Mouse (Mus musculus) stomach, postnatal 0 days (tissue): Measurements from ENCODE around the gene Capn9. TPM values are rescaled to one million over a fixed set of nuclear protein-coding genes. Genes with fewer than 3 reads are reported as not detected.
A peak's percentile ranks its signal among the peaks of the same experiment; 100 is the strongest.

Source experiments
- ATAC-seq: fragments of 200-750 bp; cut with Nextera tagmentation; 2 replicates; pipeline ENCODE4 v1.8.0; 2017; ENCODE audit not compliant: low FRiP score, low TSS enrichment
- DNase-seq: peaks from one replicate; pipeline ENCODE4 v3.0.0-alpha.2; 2016; ENCODE audit warnings: low spot score
- H3K27ac ChIP-seq: fragments of 300-500 bp; sonication (generic); replicated peaks from 2 replicates; pipeline ENCODE4 v1.5.1; 2014; ENCODE audit warnings: mild to moderate bottlenecking, control low read depth
- H3K27me3 ChIP-seq: fragments of 300-500 bp; sonication (generic); 2 replicates; pipeline ENCODE4 v1.6.1; 2014; ENCODE audit warnings: low read length; ENCODE audit not compliant: control insufficient read depth, insufficient read depth
- H3K36me3 ChIP-seq: fragments of 300-500 bp; sonication (generic); 2 replicates; pipeline ENCODE4 v1.6.1; 2014; ENCODE audit warnings: low read length, mixed read lengths; ENCODE audit not compliant: control insufficient read depth, insufficient read depth
- H3K4me1 ChIP-seq: fragments of 300-500 bp; sonication (generic); replicated peaks from 2 replicates; pipeline ENCODE4 v1.6.1; 2014; ENCODE audit warnings: antibody characterized with exemption; ENCODE audit not compliant: control insufficient read depth, insufficient read depth
- H3K4me2 ChIP-seq: fragments of 300-500 bp; sonication (generic); replicated peaks from 2 replicates; pipeline ENCODE4 v1.6.1; 2014; ENCODE audit warnings: low read depth, mild to moderate bottlenecking, control low read depth, moderate library complexity
- H3K4me3 ChIP-seq: fragments of 300-500 bp; sonication (generic); 2 replicates; pipeline ENCODE4 v1.5.1; 2014; ENCODE audit warnings: low read depth, low read length, control low read depth
- H3K9ac ChIP-seq: fragments of 300-500 bp; sonication (generic); 2 replicates; pipeline ENCODE4 v1.6.1; 2014; ENCODE audit warnings: mild to moderate bottlenecking, low read length, control low read depth, mixed read lengths
- H3K9me3 ChIP-seq: fragments of 300-500 bp; sonication (generic); 2 replicates; pipeline ENCODE4 v1.6.1; 2016; ENCODE audit warnings: low read length; ENCODE audit not compliant: control insufficient read depth
- CTCF ChIP-seq: IDR thresholded peaks from 2 replicates; pipeline ENCODE4 v1.5.1; 2016; ENCODE audit warnings: antibody characterized with exemption, low read depth, mild to moderate bottlenecking, moderate library complexity
- EP300 ChIP-seq: optimal IDR thresholded peaks from 2 replicates; pipeline ENCODE3; 2016; ENCODE audit warnings: antibody characterized with exemption
- WGBS: fragments of 180-500 bp; shearing (Covaris S2); extraction: QIAGEN DNeasy Blood & Tissue Kit; methylation state at CpG from one replicate; pipeline ENCODE4 v1.1.7; 2014; 5-methylcytosine and 5-hydroxymethylcytosine counted together
- polyA plus RNA-seq: library from polyadenylated mRNA; unstranded; fragments of >200 nt; fragmentation: Nextera tagmentation; extraction: Ambion mirVana; gene quantifications from 2 replicates; pipeline ENCODE4 v1.2.1, GENCODE M21; 2015

The Capn9 gene
- polyA plus RNA-seq, 1 experiment from 2014 or later, result 12.8 TPM

DNA sequence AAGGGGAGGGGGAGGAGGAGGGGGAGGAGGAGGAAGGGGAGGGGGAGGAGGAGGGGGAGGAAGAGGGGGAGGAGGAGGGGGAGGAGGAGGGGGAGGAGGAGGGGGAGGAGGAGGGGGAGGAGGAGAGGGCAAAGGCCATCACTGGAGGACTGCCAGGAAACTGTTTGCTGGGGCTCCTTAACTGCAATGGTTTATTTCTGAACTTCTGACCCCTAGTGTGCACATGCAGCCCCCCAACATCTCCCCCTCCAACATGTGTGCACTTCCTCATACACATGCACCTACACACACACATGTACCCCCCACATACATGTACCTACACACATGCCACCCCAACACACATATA, 3.5 kb upstream of the Capn9 start:
- no peaks in the 10 kb centered on the region for H3K36me3 ChIP-seq
- H3K4me1 ChIP-seq, result no peaks in the 10 kb centered on the region
- no peaks in the 10 kb centered on the region for H3K9me3 ChIP-seq
- H3K27ac ChIP-seq, result no peak overlapping the region
- no peak for ATAC-seq
- TF ChIP-seq EP300 (no peak), CTCF (no peak)
- H3K4me3 ChIP-seq, result no peak overlapping the region
- no peak for DNase-seq
- H3K9ac ChIP-seq, result no peak overlapping the region
- H3K4me2 ChIP-seq, result no peak overlapping the region
- H3K27me3 ChIP-seq, result no peaks in the 10 kb centered on the region

DNA sequence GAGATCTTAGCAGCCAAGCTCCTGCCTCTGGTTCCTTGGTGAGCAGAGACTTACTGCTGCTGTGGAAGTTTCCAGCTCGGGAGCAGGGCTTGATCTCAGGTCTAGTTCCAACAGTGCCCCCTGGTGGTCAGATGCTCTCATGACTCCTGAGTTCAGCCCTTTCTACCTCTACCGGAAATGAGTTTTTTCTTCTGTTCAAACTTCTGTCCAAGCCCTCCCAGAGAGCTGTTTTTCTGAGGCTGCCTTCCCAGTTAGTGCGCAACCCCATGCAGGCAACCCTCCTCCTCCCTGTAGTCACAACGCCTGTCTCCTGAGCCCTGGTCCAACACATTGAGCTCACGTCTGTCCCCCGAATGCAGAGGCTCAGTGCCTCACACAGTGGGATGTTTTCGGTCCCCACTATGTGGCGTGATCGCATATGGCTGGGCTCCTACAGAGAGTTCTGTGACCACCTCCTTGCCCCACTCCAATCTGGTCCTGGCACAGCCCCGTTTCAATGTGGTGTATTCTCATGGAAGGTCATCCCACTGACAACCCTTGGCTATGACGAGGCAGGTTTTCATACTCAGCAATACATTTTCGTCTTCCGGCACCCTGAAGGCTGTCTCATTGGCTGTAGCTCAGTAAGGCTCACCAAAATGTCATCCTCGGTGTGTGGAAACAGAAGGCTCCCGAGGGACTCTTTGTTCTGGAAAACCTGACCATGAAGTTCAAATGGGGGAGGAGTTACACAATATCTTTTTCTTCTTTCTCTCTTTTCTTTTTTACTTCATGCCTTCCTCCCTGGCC, 2.2 kb upstream of the Capn9 start:
- Histone ChIP-seq H3K27me3 (no peaks in the 10 kb centered on the region), H3K27ac (peak overlapping the region; percentile 70), H3K9ac (no peak overlapping the region), H3K36me3 (no peaks in the 10 kb centered on the region), H3K4me3 (no peak overlapping the region), H3K9me3 (no peaks in the 10 kb centered on the region), H3K4me2 (no peak overlapping the region), H3K4me1 (no peaks in the 10 kb centered on the region)
- WGBS, result 57% methylated on average over 15 of the region's 15 CpGs
- TF ChIP-seq EP300, result no peak
- peak; percentile 93 for TF ChIP-seq CTCF
- ATAC-seq, result peak; percentile 42; the same call in 1 of the 2 replicates
- peak; percentile 93 for DNase-seq

DNA sequence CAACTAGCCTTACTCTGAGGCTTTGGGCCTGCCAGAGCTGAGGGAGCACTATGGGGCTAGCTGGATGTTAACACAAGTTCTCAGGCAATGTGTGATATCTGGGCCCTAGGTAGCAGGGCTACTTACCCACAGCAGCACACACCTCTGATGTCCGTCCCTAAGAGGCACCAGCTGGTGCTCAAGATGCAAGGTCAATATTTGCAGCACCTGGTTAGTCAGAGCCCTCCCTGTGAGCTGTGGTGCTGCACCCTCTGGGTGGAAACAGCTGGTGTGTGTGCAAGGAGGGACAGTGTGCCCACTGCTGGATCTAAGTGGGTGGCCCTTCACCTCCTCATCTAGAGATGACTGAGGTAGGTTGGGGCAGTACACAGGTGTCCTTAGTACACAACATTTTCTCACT, 840 bp downstream of the Capn9 start:
- no peak overlapping the region for H3K4me2 ChIP-seq
- TF ChIP-seq CTCF, result no peak; the same call in 1 of the 2 replicates
- TF ChIP-seq EP300, result no peak
- H3K4me3 ChIP-seq, result no peak overlapping the region
- H3K9ac ChIP-seq, result no peak overlapping the region
- WGBS, result 63% methylated on average over 1 of the region's 1 CpGs
- no peaks in the 10 kb centered on the region for H3K4me1 ChIP-seq
- ATAC-seq, result peak; percentile 96
- H3K9me3 ChIP-seq, result no peaks in the 10 kb centered on the region
- DNase-seq, result peak; percentile 80
- no peaks in the 10 kb centered on the region for H3K27me3 ChIP-seq
- H3K36me3 ChIP-seq, result no peaks in the 10 kb centered on the region
- 0 out of 2 replicates have a peak overlapping the region, but pooled peaks have one; percentile 9 for H3K27ac ChIP-seq

DNA sequence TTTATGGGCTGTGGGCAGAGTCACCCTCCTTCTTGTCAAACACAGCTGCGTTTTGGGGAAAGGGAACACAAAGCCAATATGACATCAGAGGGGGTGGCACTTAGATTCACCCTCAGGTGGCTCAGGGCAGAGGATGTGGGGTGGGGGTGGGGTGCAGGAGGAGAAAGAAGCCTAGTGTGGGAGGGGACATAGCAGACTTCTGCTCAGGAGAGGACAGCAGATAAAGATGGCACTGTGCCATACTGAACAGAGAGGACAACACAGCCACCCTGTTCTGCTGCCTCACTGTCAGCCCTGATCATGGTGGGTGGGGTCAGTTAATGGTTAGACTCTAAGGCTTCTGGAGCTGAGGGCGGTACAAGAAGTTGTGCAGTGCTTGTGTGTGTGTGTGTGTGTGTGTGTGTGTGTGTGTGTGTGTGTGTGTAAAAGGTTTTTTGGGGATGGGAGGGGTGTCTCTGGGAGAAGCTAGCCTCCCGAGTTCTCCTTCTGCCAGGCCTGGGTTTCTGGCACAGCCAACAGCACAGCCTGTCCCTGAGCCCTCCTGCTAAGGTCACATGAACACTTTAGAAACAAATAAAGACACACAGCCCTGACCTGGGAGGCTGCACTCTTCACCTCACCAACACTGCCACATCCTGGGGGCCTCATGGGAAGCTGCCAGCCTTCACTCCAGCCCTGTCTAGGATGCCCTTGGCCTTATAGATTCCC, 10.0 kb downstream of the Capn9 start:
- Histone ChIP-seq H3K27ac (no peak overlapping the region; the same call in 1 of the 2 replicates), H3K4me3 (no peak overlapping the region), H3K27me3 (no peaks in the 10 kb centered on the region), H3K4me1 (0 out of 2 replicates have a peak, but pooled peaks cover 2% of the 10 kb centered on the region), H3K9me3 (no peaks in the 10 kb centered on the region), H3K36me3 (no peaks in the 10 kb centered on the region), H3K9ac (no peak overlapping the region), H3K4me2 (no peak overlapping the region)
- TF ChIP-seq CTCF (no peak), EP300 (no peak)
- 22% methylated on average over 3 of the region's 3 CpGs for WGBS
- ATAC-seq (peak; percentile 85), DNase-seq (peak; percentile 36)

- WGBS, result 94% methylated on average over 2 of the region's 2 CpGs
- no peak for ATAC-seq
- H3K9ac ChIP-seq, result no peak overlapping the region
These were observed 10.6 kb downstream of the Capn9 start for GRCm38 (mm10) chr8:124586556-124586955.

GRCm38 (mm10) chr8:124589393-124589792, 13.5 kb downstream of the Capn9 start:
- no peak overlapping the region for H3K4me3 ChIP-seq
- H3K9me3 ChIP-seq, result no peaks in the 10 kb centered on the region
- WGBS, result 75% methylated on average over 4 of the region's 4 CpGs
- no peak overlapping the region for H3K9ac ChIP-seq
- DNase-seq (no peak), ATAC-seq (no peak)
- no peaks in the 10 kb centered on the region for H3K27me3 ChIP-seq
- 0 out of 2 replicates have a peak, but pooled peaks cover 2% of the 10 kb centered on the region for H3K4me1 ChIP-seq
- TF ChIP-seq CTCF (no peak), EP300 (no peak)
- no peak overlapping the region for H3K27ac ChIP-seq
- no peak overlapping the region for H3K4me2 ChIP-seq
- H3K36me3 ChIP-seq, result no peaks in the 10 kb centered on the region

More at GRCm38 (mm10) chr8:124586556-124586955, 10.6 kb downstream of the Capn9 start:
- Histone ChIP-seq H3K4me3 (no peak overlapping the region), H3K27me3 (no peaks in the 10 kb centered on the region), H3K4me2 (no peak overlapping the region), H3K27ac (no peak overlapping the region), H3K36me3 (no peaks in the 10 kb centered on the region), H3K4me1 (0 out of 2 replicates have a peak, but pooled peaks cover 2% of the 10 kb centered on the region), H3K9me3 (no peaks in the 10 kb centered on the region)
- DNase-seq, result no peak
- TF ChIP-seq CTCF, result no peak
- TF ChIP-seq EP300, result no peak
